Mouse (Mus musculus): ENCODE results near the gene H2-Q10.
"Not testable (repeated sequence)": the region's sequence is repeated elsewhere in the genome, so short reads cannot be mapped to it uniquely, and the experiment has no call there.

- TF ChIP-seq CTCF (IDR thresholded peaks at IDR 0.05; ENCODE audit: extremely low read depth, insufficient read depth, low read length): peak; percentile 45
- TF ChIP-seq POLR2A (IDR thresholded peaks at IDR 0.05; ENCODE audit: extremely low read depth, insufficient read depth, low read length): not testable (repeated sequence)
Observed at GRCm38 (mm10) chr17:35465651-35466050, 4.2 kb upstream of the H2-Q10 start.
